Mouse (Mus musculus) spleen, adult 2 months (tissue): ENCODE measurements at regions not wholly inside any gene's neighbourhood (a gene's known extent, or its start where the extent isn't known, plus 50 kb on each side); places are given as distances from the start of the nearest gene placed in this dataset.

Experiments
- DNase-seq, 2 experiments: peaks; one replicate each; pipeline versions ENCODE4 v3.0.0 to v3.0.0-alpha.2; 2012 to 2021; ENCODE audit warnings: low spot score in 2 of 2, low read depth in 1 of 2
- H3K27ac ChIP-seq: fragments of 200-500 bp; 2 replicates; pipeline ENCODE4 v1.5.1; 2012; ENCODE audit warnings: low read length, inconsistent platforms; ENCODE audit not compliant: insufficient read depth
- H3K27me3 ChIP-seq: fragments of 200-500 bp; 2 replicates; pipeline ENCODE4 v1.6.1; 2012; ENCODE audit warnings: mild to moderate bottlenecking, moderate library complexity, low read length, inconsistent platforms; ENCODE audit not compliant: control insufficient read depth, insufficient read depth
- H3K36me3 ChIP-seq: fragments of 200-500 bp; 2 replicates; pipeline ENCODE4 v1.6.1; 2012; ENCODE audit warnings: mild to moderate bottlenecking, low read length, inconsistent platforms; ENCODE audit not compliant: control insufficient read depth, insufficient read depth
- H3K4me1 ChIP-seq: fragments of 200-500 bp; 2 replicates; pipeline ENCODE4 v1.6.1; 2011; ENCODE audit warnings: inconsistent platforms; ENCODE audit not compliant: control insufficient read depth, insufficient read depth, insufficient read length
- H3K4me3 ChIP-seq: fragments of 200-500 bp; 2 replicates; pipeline ENCODE4 v1.5.1; 2011; ENCODE audit warnings: mild to moderate bottlenecking, inconsistent platforms; ENCODE audit not compliant: insufficient read depth, insufficient read length; ENCODE audit errors: extremely low read depth
- CTCF ChIP-seq: fragments of 200-500 bp; IDR thresholded peaks from 2 replicates; pipeline ENCODE4 v1.5.1; 2011; ENCODE audit warnings: mild to moderate bottlenecking, inconsistent platforms; ENCODE audit not compliant: insufficient read depth, insufficient read length, insufficient replicate concordance; ENCODE audit errors: extremely low read depth
- POLR2A ChIP-seq: fragments of 200-500 bp; IDR thresholded peaks from 2 replicates; pipeline ENCODE4 v1.6.1; 2011; ENCODE audit warnings: low read depth, low read length, inconsistent platforms
- WGBS: fragments of 180-500 bp; shearing (Covaris S2); methylation state at CpG from one replicate; pipeline ENCODE4 v1.1.7; 2018; 5-methylcytosine and 5-hydroxymethylcytosine counted together

- Histone ChIP-seq H3K27me3 (no peaks in the 10 kb centered on the region), H3K27ac (no peak overlapping the region), H3K4me1 (peaks cover 11% of the 10 kb centered on the region), H3K36me3 (no peaks in the 10 kb centered on the region), H3K4me3 (no peak overlapping the region)
- no peak for TF ChIP-seq POLR2A
- TF ChIP-seq CTCF: no peak
- DNase-seq: no peak
- WGBS: 68% methylated on average over 10 of the region's 10 CpGs
Measured at GRCm38 (mm10) chr4:62775005-62775609, 190.3 kb upstream of the Zfp618 start.

DNA sequence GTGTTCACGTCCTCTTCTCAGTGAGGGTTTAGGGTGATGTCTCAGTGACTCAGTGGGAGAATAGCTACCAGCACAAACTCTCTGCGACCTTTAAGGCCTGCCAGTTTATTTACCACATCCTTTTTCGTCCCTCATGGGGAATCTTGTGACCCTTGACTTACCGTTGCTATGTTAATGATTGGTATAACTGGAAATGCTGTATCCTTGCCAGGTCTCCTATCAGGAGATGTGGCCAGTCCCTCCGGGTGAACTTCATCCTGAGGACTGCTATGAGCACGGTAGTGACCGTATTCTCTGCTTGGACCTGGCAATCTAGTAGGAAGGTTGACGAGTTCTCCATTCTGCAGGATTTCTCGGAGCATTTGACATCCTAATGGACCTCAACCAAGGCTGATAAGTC lies 188.5 kb upstream of the Zfp618 start:
- 63% methylated on average over 9 of the region's 9 CpGs for WGBS
- no peak overlapping the region for H3K27ac ChIP-seq
- H3K27me3 ChIP-seq: no peaks in the 10 kb centered on the region
- no peak overlapping the region for H3K4me3 ChIP-seq
- DNase-seq: no peak
- no peak for TF ChIP-seq CTCF
- no peak for TF ChIP-seq POLR2A
- no peaks in the 10 kb centered on the region for H3K36me3 ChIP-seq
- H3K4me1 ChIP-seq: peaks cover 11% of the 10 kb centered on the region

- Histone ChIP-seq H3K36me3 (no peaks in the 10 kb centered on the region), H3K27me3 (no peaks in the 10 kb centered on the region), H3K4me1 (peaks cover 11% of the 10 kb centered on the region), H3K4me3 (no peak overlapping the region), H3K27ac (no peak overlapping the region)
- DNase-seq: peak in 1 of 2 experiments; percentile 8
- TF ChIP-seq POLR2A (no peak), CTCF (no peak)
- 49% methylated on average over 7 of the region's 7 CpGs for WGBS
Measured at GRCm38 (mm10) chr4:62777436-62777835, 187.9 kb upstream of the Zfp618 start.

DNA sequence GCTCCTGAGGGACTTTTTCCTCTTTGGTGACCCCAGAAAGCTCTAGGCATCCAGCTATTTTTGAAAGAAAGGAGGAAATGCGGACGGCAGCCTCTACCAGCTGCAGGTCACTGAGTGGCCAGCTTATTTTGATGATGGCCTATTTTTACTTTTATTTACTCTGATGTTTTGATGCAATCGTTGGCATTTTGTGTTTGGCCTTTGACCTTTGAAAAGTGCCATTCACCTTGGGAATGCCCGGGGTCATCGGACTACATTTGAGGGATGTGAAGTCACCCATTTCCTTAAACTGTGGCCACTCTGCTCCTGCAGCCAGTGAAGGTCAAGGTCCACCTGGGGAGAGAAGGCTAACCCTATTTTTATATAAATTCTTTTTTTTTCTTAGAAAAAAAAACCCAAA lies 186.8 kb upstream of the Zfp618 start:
- DNase-seq: no peak
- 83% methylated on average over 5 of the region's 5 CpGs for WGBS
- TF ChIP-seq CTCF: no peak
- TF ChIP-seq POLR2A: no peak

DNA sequence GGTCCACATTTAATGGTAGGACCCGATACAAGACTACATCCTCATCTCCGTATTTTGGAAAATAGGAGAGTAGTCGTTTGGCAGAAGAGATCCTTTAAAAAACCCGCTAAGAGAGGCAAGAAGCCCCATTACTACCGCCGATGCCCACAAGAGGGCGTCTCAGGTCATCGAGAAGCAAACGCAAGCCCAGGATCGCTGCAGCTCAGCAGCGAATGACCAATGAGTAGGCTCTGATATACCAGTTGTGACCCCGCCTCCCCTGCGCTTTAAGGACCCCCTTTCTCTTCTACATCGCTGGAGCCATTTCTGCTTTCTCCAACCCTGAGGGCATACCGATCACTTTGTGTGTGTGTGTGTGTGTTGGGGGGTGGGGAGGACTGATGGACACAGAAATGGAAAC lies 185.0 kb upstream of the Zfp618 start:
- WGBS: 1% methylated on average over 15 of the region's 15 CpGs
- peak; percentile 86 for TF ChIP-seq CTCF
- TF ChIP-seq POLR2A: no peak
- Histone ChIP-seq H3K36me3 (no peaks in the 10 kb centered on the region), H3K27me3 (no peaks in the 10 kb centered on the region), H3K4me3 (peak overlapping the region; percentile 48), H3K27ac (no peak overlapping the region), H3K4me1 (peaks cover 11% of the 10 kb centered on the region)
- DNase-seq: peak; percentile 56 to 84

More for the DNA sequence above, 186.8 kb upstream of the Zfp618 start:
- H3K4me1 ChIP-seq: peaks cover 11% of the 10 kb centered on the region
- H3K27ac ChIP-seq: no peak overlapping the region
- no peak overlapping the region for H3K4me3 ChIP-seq
- no peaks in the 10 kb centered on the region for H3K36me3 ChIP-seq
- H3K27me3 ChIP-seq: no peaks in the 10 kb centered on the region

GRCm38 (mm10) chr4:62780837-62781236 lies 184.5 kb upstream of the Zfp618 start:
- DNase-seq: no peak
- Histone ChIP-seq H3K27me3 (no peaks in the 10 kb centered on the region), H3K4me1 (peaks cover 11% of the 10 kb centered on the region), H3K4me3 (no peak overlapping the region), H3K27ac (no peak overlapping the region), H3K36me3 (no peaks in the 10 kb centered on the region)
- TF ChIP-seq CTCF: no peak
- 38% methylated on average over 11 of the region's 11 CpGs for WGBS

DNA sequence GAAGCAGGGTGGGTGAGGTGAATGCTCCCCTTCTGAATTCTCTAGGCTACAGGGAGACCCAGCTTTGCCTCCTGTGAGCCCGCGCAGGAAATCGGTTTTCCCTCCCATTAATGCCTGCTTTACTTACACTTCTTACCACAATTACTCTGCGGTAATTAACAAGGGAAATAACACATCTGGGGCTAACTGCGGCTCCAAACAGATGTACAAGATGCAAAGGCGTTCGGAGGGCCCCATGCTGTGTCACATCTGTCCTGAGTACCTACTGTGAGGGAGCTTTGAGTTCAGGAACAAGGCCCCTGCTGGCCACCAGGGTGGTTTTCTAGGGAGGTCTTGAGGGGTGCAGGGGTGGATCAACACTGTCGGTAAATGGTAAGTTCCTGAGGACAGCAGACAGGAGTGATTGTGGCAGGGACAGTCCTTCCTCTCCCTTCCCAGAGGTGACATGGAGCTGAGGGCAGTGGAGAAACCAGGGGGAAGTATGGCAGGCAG lies 184.0 kb upstream of the Zfp618 start:
- Histone ChIP-seq H3K36me3 (no peaks in the 10 kb centered on the region), H3K4me3 (no peak overlapping the region), H3K27me3 (no peaks in the 10 kb centered on the region), H3K4me1 (peaks cover 11% of the 10 kb centered on the region), H3K27ac (no peak overlapping the region)
- TF ChIP-seq CTCF (no peak), POLR2A (no peak)
- DNase-seq: no peak
- WGBS: 25% methylated on average over 8 of the region's 8 CpGs

DNA sequence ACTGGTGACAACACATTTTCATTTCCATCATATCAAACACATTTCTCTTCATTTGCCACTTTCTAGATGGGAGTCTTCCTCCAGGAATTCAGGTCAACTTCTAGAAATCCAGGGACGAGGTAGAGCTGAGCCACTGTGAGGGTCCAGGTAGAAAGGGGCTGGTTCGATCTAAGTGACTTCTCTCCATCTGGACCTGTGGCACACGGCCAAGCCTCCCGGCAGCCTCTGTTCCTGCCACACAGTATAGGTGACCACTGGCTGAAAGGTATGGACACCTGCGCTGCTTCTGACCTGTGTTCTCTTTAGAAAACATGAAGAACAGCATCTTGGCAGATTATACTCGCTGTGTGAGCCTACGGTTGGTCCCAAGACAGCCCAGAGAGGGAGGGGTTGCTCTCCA lies 179.7 kb upstream of the Zfp618 start:
- no peaks in the 10 kb centered on the region for H3K27me3 ChIP-seq
- no peak for DNase-seq
- 93% methylated on average over 7 of the region's 7 CpGs for WGBS
- H3K27ac ChIP-seq: no peak overlapping the region
- TF ChIP-seq CTCF: no peak
- TF ChIP-seq POLR2A: no peak
- H3K4me3 ChIP-seq: no peak overlapping the region
- H3K36me3 ChIP-seq: no peaks in the 10 kb centered on the region
- H3K4me1 ChIP-seq: no peaks in the 10 kb centered on the region; the same call in 1 of the 2 replicates
